20 mouse cellular contexts compared by ENCODE assay signal in the genomic region with DNA sequence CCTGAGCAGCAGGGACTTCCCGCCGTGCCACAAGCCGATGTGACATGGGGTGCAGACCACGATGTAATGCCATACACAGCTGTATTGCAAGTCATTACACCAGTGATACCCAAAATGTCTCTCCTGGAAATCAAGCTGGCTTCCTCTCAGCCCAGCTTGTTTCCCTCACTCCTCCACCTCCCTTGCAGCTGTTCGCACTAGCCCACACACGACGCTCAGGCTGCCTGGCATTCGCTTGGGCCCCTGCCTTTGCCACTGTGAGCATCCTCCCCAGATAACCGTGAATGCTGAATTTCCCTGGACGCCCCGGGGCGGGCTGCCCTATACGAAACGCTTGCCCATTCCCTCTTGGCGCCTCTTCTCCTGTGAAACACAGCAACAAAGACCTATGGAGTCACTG.
DNase-seq lines count a peak whose midpoint lies in the region; ATAC-seq and TF ChIP-seq lines count a peak whose summit lies in the region.
"Had no signal": no experiment of that assay in that cellular context is flagged by ENCODE, and none has a peak within 500 bp of the region (broad histone marks: within the 10 kb centered on the region; RNA-seq: fewer than 3 reads in every experiment).

No protein-coding gene starts in this region.

- ATAC-seq in hindbrain, embryonic 13.5 days (ENCODE audit: low FRiP score) = no peak
- peak; percentile 18; the same call in 1 of the 2 replicates for ATAC-seq in embryonic facial prominence, embryonic 14.5 days (ENCODE audit: low read depth)
- ATAC-seq in heart, embryonic 12.5 days (ENCODE audit: insufficient number of reproducible peaks, low FRiP score) = no peak

- intact Hi-C loops in left cerebral cortex, postnatal 14 days (cut with DNase I) = no loop called here

- H3K9ac ChIP-seq in hindbrain, embryonic 13.5 days = no peak overlapping the region
- no peak overlapping the region for H3K9ac ChIP-seq in embryonic facial prominence, embryonic 14.5 days (ENCODE audit: low read depth, low read length)
- no peak overlapping the region for H3K9ac ChIP-seq in heart, embryonic 12.5 days
- H3K9ac ChIP-seq: embryonic facial prominence, embryonic 13.5 days; forebrain, embryonic 12.5 days; limb, embryonic 13.5 days; liver, embryonic 14.5 days had no signal

- H3K27ac ChIP-seq in hindbrain, embryonic 10.5 days = peak overlapping the region; percentile 53; the same call in 1 of the 2 replicates
- no peak overlapping the region for H3K27ac ChIP-seq in hindbrain, embryonic 13.5 days
- no peak overlapping the region for H3K27ac ChIP-seq in embryonic facial prominence, embryonic 14.5 days (replicated peaks; ENCODE audit: low read depth, low read length)
- H3K27ac ChIP-seq in heart, embryonic 12.5 days (ENCODE audit: poor library complexity, severe bottlenecking) = no peak overlapping the region
- H3K27ac ChIP-seq: embryonic facial prominence, embryonic 13.5 days; forebrain, embryonic 12.5 days; heart, embryonic 13.5 days; limb, embryonic 13.5 days; liver, embryonic 14.5 days had no signal

- DNase-seq in hindbrain, embryonic 10.5 days (ENCODE audit: low spot score) = no peak
- DNase-seq in left cerebral cortex, postnatal 14 days (ENCODE audit: low spot score in 2 of 2) = peak; percentile 22 to 23
- no peak for DNase-seq in left cerebral cortex, adult 11 months (ENCODE audit: low spot score)
- DNase-seq in embryonic facial prominence, embryonic 14.5 days (ENCODE audit: low spot score) = peak; percentile 31
- DNase-seq in spleen, postnatal 36 days (ENCODE audit: low spot score in 2 of 2) = no peak
- DNase-seq: adrenal gland, postnatal 10 days; cerebellum, adult 18-20 months; heart, postnatal 4 days; kidney, adult 2 months; lung, postnatal 4 days; thymus, adult 2 months had no signal

- H3K36me3 ChIP-seq in hindbrain, embryonic 10.5 days = no peaks in the 10 kb centered on the region
- no peaks in the 10 kb centered on the region for H3K36me3 ChIP-seq in hindbrain, embryonic 13.5 days
- no peaks in the 10 kb centered on the region for H3K36me3 ChIP-seq in E14TG2a.4 (ENCODE audit: insufficient read depth, low read length)
- no peaks in the 10 kb centered on the region for H3K36me3 ChIP-seq in embryonic facial prominence, embryonic 14.5 days (ENCODE audit: control insufficient read depth, insufficient read depth, low read length)
- H3K36me3 ChIP-seq in heart, embryonic 12.5 days = no peaks in the 10 kb centered on the region
- H3K36me3 ChIP-seq: embryonic facial prominence, embryonic 13.5 days; forebrain, embryonic 12.5 days; heart, embryonic 13.5 days had no signal

- TF ChIP-seq CTCF in E14TG2a.4 (conservative IDR thresholded peaks at IDR 0.05; ENCODE audit: low read length) = no peak

- peaks cover 39% of the 10 kb centered on the region for H3K27me3 ChIP-seq in hindbrain, embryonic 10.5 days (ENCODE audit: insufficient read depth, poor library complexity, severe bottlenecking)
- H3K27me3 ChIP-seq in hindbrain, embryonic 13.5 days = peaks cover 42% of the 10 kb centered on the region
- peaks cover 31% of the 10 kb centered on the region for H3K27me3 ChIP-seq in E14TG2a.4 (ENCODE audit: insufficient read depth, low read length)
- H3K27me3 ChIP-seq in embryonic facial prominence, embryonic 14.5 days (replicated peaks; ENCODE audit: control insufficient read depth, insufficient read depth, low read length) = no peaks in the 10 kb centered on the region
- peaks cover 16% of the 10 kb centered on the region for H3K27me3 ChIP-seq in heart, embryonic 12.5 days (replicated peaks)
- H3K27me3 ChIP-seq: limb, embryonic 13.5 days had no signal

- no peaks in the 10 kb centered on the region for H3K9me3 ChIP-seq in hindbrain, embryonic 10.5 days
- H3K9me3 ChIP-seq in hindbrain, embryonic 13.5 days = no peaks in the 10 kb centered on the region
- H3K9me3 ChIP-seq in E14TG2a.4 (ENCODE audit: low read length) = no peaks in the 10 kb centered on the region
- peaks cover 4% of the 10 kb centered on the region; the same call in 1 of the 2 replicates for H3K9me3 ChIP-seq in embryonic facial prominence, embryonic 14.5 days (ENCODE audit: control insufficient read depth, low read length)
- no peaks in the 10 kb centered on the region for H3K9me3 ChIP-seq in heart, embryonic 12.5 days (replicated peaks)
- H3K9me3 ChIP-seq: embryonic facial prominence, embryonic 13.5 days; forebrain, embryonic 12.5 days; limb, embryonic 13.5 days had no signal

- peaks cover 48% of the 10 kb centered on the region for H3K4me1 ChIP-seq in hindbrain, embryonic 10.5 days (replicated peaks)
- H3K4me1 ChIP-seq in hindbrain, embryonic 13.5 days (replicated peaks) = peaks cover 22% of the 10 kb centered on the region; the same call in 1 of the 2 replicates
- peaks cover 11% of the 10 kb centered on the region for H3K4me1 ChIP-seq in E14TG2a.4 (replicated peaks; ENCODE audit: low read depth, low read length)
- no peaks in the 10 kb centered on the region for H3K4me1 ChIP-seq in embryonic facial prominence, embryonic 14.5 days (ENCODE audit: control insufficient read depth, insufficient read depth, low read length)
- H3K4me1 ChIP-seq in heart, embryonic 12.5 days (replicated peaks) = peaks cover 49% of the 10 kb centered on the region

- 80% methylated on average over 15 of the region's 15 CpGs for WGBS in hindbrain, embryonic 10.5 days
- WGBS in hindbrain, embryonic 13.5 days = 76% methylated on average over 15 of the region's 15 CpGs
- WGBS in embryonic facial prominence, embryonic 14.5 days = 69% methylated on average over 15 of the region's 15 CpGs
- 79% methylated on average over 15 of the region's 15 CpGs for WGBS in heart, embryonic 12.5 days

- no peak overlapping the region for H3K4me2 ChIP-seq in hindbrain, embryonic 13.5 days
- no peak overlapping the region for H3K4me2 ChIP-seq in embryonic facial prominence, embryonic 14.5 days (ENCODE audit: low read depth, low read length)
- no peak overlapping the region for H3K4me2 ChIP-seq in heart, embryonic 12.5 days
- H3K4me2 ChIP-seq: embryonic facial prominence, embryonic 13.5 days; forebrain, embryonic 12.5 days; heart, embryonic 13.5 days; limb, embryonic 13.5 days; midbrain, embryonic 11.5 days had no signal

- no peak overlapping the region for H3K4me3 ChIP-seq in hindbrain, embryonic 10.5 days
- no peak overlapping the region for H3K4me3 ChIP-seq in hindbrain, embryonic 13.5 days
- 0 out of 2 replicates have a peak overlapping the region, but pooled peaks have one; percentile 21 for H3K4me3 ChIP-seq in E14TG2a.4 (replicated peaks; ENCODE audit: low read length)
- no peak overlapping the region for H3K4me3 ChIP-seq in embryonic facial prominence, embryonic 14.5 days (ENCODE audit: low read depth, low read length)
- no peak overlapping the region for H3K4me3 ChIP-seq in heart, embryonic 12.5 days
- H3K4me3 ChIP-seq: embryonic facial prominence, embryonic 13.5 days; forebrain, embryonic 12.5 days; heart, embryonic 13.5 days; limb, embryonic 13.5 days had no signal

Comparison
In these comparisons a context has a peak if more than half of its experiments do, and no peak if none do; other contexts are left out.
1. DNase-seq: peak in left cerebral cortex, postnatal 14 days (2 of 2) and embryonic facial prominence, embryonic 14.5 days (single experiment); none in hindbrain, embryonic 10.5 days (single experiment), left cerebral cortex, adult 11 months (single experiment) and spleen, postnatal 36 days (0 of 2).